Mouse (Mus musculus) adrenal gland, postnatal 25 days (tissue): ENCODE results near the gene Erc2. TPM values are rescaled to one million over a fixed set of nuclear protein-coding genes. Genes with fewer than 3 reads are reported as not detected.

Experiments
- DNase-seq: peaks from one replicate; pipeline ENCODE4 v3.0.0; 2021; ENCODE audit warnings: mixed read lengths
- total RNA-seq: library from RNA; stranded (reverse); gene quantifications from 2 replicates; pipeline ENCODE4 v1.2.3, GENCODE M21; 2021

The Erc2 gene
- total RNA-seq, 1 experiment from 2014 or later: 15.2 TPM

DNA sequence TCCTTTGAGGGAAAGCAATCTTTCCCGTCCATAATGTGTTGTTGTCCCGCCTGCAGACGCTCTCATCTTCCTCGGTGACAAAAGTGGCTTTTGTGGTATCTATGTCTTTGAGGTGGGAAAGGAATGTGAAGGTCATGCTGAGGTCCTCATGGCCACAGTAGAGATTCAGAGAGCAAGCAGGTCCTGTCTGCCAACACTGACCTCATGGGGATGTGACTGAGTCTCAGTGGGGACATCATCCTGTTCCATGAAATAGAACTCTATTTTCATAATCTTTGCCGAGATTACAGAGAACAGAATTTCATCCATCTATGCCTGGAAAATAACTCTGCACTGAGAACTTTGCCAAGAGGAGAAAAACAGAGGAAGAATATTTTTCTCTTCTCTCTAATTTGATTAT, 324.0 kb downstream of the Erc2 start:
- no peak for DNase-seq

DNA sequence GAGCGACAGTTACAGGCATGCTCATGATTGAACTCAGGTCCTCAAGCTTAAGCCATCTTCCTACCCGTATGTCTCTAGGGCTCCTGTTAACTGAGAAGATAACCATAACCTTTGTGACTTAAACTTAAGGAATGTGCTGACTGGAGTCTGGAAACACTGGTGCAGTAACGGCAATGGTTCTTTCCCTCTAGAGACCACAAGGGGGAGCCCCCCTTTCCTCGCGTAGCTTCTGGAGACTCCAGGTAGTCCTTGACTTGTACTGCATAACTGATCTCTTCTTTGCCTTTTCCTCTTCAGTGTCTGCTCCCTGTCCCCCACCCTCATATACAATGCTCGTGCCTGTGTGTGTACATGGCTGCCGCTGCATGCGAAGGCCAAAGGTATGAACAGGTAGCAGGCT, 326.2 kb downstream of the Erc2 start:
- DNase-seq: peak; percentile 2

DNA sequence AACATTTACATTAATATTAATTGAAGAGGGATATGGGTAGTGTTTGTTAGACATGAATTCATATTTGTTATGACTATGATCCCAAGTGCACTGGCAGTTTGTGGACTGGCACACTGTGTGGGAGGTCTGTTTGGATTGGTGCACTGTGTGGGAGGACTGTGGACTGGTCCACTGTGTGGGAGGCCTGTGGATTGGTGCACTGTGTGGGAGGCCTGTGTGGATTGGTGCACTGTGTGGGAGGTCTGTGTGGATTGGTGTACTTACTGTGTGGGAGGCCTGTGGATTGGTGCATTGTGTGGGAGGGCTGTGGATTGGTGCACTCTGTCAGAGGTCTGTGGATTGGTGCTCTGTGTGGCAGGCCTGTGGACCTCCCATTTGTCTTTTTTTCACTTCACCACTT, 331.6 kb downstream of the Erc2 start:
- DNase-seq: no peak

DNA sequence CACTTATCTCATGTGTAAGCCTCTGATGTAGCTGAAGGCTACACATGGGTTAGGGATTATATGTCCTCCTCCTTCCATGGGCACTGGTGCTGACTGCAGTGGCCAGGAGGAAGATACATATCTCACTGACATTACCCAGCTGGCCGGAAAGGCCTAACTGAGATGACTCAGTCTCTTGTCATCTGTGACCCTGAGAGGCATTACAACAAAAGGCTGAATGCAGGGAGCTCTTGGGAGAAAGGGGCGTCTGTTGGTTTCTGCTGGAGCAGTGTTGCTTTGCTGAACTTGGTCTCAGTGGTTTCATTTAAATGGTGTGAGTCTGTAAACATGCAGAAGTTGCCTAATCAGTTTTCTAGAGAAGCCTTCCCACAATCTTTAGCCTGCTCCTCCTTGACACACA, 334.6 kb downstream of the Erc2 start:
- peak; percentile 16 for DNase-seq

DNA sequence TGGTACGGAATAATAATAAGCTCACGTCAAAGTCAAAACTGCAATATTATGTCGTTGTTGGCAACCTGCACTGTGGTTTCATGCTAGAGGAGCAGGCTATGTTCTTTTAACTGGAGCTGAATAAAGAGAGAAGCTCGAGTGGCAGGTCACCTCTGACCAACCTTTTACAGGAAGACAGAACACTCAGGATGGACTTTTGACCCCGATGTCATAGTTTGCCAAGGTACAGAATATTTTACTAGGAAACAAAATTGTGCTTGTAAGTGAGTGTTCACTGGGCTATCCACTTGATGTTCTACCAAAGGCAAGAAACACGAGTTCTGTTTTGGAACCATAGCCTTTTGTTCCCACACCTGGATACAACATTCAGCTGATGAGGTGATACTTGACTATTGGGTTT, 351.5 kb downstream of the Erc2 start:
- DNase-seq: no peak

DNA sequence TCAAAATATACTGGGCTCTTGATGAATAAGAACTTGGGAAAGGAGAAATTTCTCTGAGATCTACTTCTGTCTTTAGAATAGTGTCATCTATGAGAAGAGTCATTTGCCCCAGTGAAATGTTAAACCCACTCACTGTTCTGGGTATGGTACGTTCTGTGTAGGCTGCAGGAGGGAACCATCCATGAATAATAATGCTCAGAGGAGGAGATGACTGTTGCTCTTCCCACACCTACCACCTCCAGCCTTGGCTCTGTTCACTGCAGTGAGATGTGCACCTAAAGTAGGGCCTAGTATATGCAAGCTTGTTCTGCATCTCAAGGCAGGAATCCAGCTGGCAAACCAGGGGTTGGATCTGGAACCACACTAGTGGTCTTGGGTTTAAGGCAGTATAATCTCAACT, 353.4 kb downstream of the Erc2 start:
- no peak for DNase-seq

DNA sequence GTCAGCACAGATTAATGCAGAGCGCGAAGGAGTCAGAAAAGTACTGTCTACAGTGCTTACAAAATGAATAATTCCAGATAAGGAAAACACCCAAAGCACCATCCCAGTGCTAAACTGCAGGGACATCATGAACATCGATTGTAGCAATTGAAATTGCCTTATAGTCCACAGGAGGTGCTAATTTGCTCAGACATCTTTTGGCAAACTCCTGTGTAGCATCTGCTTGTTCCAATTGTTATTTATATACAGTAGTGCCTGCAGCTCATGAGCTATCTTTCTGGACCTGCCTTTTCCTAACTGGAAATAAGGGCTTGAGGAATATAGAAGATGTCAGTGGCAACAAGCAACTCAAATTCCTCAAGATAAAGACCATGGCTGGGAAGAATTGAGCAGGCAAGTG, 362.5 kb downstream of the Erc2 start:
- DNase-seq: no peak

DNA sequence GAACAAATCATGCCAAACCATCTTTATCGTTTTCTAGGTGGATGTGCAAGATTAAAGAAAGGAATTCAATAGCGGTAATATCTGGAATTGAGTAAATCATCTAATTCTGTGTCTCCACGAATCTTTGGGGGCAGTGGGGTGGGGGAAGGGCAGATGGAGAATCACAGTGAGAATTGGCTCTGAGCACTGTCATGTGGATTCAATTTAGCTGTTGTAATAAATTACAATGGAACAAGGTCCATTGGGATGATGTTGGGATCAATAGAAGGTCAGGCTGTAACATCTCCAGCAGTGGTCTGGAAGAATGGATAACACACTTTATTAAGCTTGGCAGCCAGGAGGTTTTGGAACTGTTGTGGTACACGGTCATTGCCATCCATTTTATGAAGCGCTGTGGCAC, 363.0 kb downstream of the Erc2 start:
- DNase-seq: no peak

DNA sequence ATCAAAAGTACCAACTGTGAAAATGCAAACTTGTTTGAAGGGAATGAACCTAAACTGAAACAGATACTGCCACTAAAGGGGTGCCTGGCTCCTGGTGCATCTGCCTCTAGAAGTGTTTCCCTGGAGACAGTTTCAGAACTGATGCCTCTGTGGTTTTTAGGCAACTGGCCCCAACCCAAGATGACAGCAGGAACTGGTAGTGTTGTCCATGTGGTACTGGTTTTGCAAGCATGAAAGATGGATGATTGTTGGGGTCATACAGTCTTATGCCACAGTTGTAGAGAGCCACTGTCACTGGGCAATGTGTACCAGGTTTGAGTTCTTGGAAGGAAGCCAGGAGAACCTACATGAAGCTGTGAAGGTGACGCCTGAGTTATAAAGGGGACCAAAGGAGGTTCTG, 365.2 kb downstream of the Erc2 start:
- DNase-seq: no peak

DNA sequence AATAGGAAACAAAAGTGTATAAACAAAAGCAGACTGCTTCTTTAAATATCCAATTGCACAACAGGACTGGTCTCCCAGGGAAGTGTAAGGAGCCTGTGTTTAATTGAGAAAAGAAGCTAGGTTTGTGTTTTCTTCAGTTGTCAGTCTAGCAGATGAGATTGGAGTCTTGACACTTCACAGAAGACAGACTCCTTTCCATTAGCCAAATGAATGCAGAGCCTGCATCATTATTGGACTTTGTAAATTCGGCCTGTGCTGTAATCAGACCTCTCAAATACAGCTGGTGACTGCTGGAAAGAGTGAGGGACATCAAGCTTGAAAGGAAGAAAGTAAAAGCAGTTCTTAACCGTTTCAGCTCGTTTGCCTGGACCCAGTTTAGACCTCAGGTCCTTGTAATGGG, 376.3 kb downstream of the Erc2 start:
- DNase-seq: no peak

DNA sequence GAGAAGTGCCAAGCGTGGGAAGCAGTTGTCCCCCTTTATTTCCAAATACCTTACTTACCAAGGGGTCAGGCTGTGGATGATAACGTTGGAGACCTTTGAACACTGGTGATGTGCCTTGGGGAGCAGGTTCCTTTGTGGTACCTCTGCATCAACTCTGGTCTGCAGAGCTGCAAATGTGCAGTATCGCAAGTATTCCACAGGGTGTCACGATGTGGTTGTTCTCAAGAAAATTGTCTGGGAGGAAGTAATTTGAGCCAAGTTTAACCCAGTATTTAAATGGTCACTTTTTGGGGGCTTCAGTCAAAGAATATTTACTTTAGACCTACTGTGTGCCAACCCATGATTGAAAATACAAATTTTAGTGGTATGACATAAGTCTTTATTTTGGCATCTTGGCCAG, 381.8 kb downstream of the Erc2 start:
- no peak for DNase-seq

DNA sequence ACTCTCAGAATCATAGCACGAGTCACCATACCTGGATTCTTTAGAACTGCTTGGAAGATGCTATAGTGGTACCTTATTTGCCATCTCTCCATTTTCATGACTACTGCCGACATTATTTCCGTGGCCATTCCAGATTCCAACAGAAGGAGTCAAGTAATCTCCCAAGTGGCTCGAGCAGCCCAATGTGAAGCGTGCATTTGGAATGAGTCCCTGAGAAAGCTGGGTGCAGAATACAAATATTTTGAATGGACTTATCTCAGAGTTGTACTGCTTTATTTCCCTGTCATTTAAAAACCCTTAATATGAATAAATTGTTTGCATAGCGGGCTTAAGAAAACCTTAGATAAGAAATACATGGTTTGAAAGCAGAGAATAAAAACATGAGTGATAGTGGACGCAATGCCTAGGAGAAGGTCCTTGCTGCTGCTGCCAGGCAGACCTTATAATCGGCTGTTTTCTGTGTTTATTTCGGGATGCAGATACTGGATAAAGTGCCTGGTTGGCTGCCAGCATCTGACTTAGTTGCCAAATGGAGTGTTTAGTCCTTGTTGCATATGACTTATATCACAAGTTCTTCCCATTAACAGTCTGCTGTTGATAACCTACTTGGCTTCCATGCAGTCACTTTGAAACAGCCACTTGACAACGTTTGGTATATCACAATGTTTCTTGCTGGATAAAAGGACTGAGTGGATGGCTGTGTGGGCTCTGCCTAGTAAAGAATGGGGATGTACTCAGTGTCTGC, 388.5 kb downstream of the Erc2 start:
- no peak for DNase-seq

DNA sequence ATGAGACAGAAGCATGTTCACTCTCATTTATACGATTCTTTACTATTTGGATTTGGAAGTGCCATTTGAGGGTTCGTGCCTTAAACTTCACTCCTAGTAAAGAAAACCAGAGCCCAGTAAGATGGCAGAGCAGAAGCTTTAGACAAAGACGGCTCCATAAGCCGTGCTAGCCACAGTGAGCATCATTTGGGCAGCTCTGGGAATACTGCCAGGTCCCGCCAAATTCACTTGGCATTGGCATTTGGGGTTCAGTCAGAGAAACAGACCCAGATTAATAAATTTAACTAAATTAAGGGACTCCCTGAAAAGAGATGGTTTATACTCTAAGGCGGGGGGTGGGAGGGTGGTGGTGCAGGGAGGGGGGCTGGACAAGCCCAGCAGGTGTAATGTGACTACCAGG, 401.0 kb downstream of the Erc2 start:
- DNase-seq: no peak

DNA sequence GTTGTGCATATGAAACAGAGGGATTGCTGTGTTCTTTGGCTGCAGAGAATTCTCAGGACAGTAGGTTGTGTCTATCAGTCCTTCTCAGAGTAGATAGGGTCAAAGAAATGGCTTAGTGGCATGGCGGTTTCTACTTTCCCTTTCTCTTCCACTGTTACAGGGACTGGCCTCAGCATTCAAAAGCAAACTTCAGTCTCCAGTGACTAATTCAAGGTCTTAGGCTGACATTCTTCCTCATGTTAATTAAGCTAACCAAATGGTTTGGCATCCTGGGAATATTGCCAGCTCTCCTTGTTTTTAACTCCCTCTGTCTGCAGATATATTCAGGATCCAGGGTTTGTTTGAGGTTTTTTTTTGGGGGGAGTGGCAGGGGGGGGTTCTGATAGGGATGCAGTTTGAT, 408.6 kb downstream of the Erc2 start:
- DNase-seq: no peak

DNA sequence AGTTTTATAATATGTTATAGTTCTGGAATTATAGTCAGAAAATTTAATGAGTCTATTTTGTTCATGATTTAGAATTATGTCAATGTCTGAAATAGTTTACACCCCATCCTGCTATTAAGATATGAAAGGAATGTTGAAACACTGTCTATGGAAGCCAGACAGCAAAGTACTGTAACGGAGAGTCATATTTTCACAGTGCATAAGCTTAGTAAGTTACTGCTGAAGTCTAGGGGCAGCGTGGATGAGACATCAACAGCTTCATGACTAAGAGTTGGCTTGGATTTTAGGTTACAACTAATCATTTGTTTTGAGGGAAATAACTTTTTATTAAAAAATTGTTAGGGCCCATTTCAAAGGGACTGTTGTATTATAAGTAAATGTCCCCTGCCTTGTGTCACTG, 412.8 kb downstream of the Erc2 start:
- no peak for DNase-seq

DNA sequence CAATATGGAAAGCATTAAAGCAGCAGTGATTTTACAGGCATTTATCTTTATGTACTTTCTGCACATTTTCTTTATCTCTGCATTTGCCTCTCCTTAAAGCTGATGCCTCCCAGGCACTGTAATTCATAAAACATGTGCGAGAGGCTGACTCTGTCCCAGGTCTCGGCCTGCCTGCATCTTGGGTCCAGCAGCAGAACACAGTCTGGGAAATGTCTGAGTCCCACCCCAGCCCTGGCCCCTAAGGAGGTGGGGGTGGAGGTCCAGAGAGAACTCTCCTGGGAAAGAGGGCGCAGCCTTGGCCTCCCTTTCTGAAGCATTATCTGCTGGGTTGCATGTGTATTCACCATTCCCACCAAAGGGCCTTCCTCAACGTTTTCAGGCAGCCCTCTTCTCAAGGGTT, 420.9 kb downstream of the Erc2 start:
- no peak for DNase-seq

DNA sequence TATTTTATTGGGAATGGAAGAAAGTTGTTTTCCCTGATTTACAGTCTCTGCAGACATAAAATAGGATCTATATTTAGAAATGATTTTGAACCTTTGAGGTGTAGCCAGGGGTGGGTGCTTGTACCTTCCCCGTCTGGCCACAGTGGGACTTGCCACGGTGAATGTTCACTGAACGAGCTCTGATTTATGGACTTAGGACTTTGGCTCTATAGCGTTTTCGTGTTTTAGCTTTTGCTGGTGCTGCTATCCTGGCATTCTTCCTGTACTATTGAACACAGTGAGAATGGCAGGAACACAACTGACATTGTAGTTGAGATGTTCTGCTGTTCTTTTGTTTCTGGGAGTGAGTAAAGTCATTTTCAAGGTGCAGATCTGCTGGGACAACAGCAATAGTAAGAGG, 429.4 kb downstream of the Erc2 start:
- DNase-seq: no peak

DNA sequence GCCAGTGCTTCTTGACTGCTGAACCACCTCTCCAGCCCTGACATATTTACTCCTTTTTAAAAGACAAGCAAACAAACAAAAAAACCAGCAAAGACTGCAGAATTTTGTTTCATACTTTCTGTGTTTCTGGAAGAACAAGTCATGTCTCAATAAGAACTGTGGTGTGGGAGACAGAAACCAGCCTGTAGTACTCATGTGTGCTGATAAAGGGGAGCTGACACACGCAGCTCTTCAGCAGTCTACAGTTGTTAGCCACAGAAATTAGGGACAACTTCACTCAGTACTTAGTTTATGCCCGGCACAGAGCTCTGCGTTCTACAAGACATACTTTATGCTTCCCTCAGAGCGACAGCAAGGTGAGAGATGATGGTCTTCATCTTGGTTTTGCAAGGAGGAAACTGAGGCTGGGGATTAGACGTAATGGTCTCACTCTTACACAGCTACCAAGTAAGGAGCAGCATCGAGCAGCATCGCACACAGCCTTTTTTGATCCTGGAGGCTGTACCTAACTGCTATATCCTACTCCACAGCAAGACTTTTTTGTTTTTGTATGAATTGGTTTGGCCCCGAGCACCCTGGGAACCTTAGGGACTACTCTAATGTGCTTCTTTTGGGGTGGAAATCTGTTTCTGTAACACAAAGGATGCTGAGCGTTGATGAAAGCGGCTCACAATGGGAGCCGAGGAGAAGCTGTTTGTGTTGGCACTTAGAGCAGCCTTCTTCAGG, 435.1 kb downstream of the Erc2 start:
- no peak for DNase-seq

DNA sequence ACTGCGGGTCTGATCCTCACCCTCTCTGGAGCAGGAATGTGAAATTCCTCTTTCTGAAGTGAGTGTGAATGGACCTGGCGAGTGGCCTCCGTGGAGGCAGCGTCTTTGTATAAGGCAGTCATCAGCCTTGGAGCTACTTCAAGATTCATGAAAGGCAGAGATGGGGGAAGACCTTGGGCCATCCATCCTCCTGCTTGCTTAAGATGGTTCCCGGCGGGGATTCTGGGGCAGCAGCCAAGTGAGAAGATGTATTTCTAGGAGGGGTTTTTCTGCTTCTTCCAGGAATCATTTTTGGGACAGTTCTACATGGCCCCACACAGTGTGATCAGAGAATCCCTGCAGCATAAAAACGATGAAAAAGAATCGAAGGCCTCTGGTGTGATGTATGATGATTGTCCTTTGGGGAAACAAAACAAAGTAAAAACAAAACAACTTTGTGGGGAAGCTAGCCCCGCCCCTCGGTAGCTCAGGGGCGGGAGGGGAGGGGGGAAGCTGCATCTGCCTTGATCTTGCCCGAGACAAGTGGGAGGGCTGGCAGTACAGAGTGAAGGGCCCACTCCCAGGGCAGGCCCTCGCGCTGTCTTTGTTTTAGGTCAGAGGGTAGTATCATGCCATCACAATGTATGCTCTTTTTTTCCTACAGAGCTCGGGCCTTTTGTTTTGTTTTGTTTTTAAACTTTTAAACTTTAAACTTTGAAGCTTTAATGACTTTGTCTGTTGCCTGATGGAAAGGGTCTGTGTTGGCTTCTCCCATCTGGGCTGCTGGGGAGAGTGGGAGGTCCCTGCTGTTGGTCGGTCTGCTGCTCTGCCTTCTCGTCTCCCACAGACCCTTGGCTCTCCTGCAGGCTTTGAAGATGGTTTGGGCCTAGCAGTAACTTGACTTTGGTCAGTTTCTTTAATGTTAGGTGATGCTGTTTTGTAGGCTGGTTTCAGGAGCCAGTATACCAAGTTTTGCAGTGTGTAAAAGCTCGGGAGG, 435.9 kb downstream of the Erc2 start:
- no peak for DNase-seq

DNA sequence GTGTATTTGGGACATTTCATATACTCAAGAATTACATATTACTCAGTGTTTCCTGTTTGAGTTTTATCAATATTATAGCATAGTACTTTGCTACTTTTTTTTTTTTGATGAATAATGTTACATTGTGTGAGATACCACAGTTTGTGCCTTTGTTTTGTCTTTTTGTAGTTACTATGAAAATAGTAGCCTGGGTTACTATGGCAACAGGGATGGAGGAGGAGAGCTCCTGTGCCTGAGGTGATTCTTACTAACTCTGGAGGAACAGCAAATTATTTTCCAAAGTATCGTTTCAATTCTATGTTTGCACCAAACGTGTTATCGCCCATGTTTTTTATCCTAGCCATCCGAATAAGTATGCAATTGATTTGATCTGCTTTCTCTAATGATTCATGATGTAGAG, 438.7 kb downstream of the Erc2 start:
- DNase-seq: no peak

DNA sequence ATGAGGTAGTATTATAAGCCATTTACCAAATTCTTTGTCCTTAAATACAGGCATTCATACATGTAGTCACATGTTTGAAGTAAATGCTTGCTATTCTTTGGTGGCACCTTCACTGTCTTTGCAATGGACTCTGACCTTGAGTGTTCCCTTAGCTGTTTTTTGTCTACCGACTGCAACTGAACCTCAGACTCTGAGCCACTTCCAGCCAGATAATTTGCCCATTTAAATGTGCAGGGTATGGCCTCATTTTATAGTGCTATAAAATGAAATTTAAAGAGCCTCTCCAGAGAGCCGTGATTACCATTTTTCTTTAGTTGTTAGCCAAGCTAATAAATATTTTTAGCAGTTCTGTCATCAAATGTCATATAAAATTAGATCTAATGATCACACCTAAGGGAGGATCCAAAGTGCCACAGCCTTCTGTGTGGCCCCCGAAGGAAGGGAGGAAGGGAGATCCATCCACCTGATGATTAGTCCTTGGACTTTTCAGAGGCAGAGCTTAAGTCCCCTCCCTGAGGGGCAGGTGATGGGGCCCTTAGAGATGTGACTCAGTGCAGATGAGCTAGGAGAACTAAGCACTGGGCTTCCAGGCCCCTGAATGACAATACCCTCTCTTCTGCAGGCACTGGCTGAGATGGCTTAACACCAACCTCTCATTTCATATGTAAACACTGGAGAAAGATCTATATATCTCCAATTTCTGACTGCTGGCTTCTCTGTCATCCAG, 439.6 kb downstream of the Erc2 start:
- DNase-seq: no peak

DNA sequence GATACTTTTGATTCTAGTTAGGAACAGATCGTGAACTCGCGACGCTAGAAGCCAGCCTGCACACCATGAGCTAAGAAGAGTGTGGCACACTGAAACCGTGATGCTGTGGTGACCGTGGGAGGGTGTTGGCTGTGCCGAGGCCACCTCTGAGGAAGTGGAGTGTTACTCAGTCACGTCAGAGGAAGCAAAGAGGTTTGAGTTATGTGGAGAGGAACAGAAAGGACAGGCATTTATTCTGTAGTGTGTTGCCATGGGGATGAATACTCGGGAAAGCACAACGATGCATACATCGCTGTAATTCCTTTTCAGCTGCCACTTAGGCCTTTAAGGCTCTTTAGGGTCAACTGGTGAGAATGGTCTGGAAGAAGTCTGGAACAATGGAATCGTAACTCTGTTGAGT, 445.8 kb downstream of the Erc2 start:
- DNase-seq: no peak
